Mouse (Mus musculus): Measurements from ENCODE around the gene Frem1. TPM values are rescaled to one million over a fixed set of nuclear protein-coding genes. Genes with fewer than 3 reads are reported as not detected.

Frem1 gene
- total RNA-seq, 4 experiments from 2014 or later, result 2.0 to 2.6 (median 2.2) TPM

- no peak for DNase-seq (ENCODE audit: low spot score in 2 of 2)
Observed at GRCm38 (mm10) chr4:83031591-83031990, 20.5 kb downstream of the Frem1 start.

- DNase-seq (ENCODE audit: low spot score in 2 of 2), result no peak
Observed at GRCm38 (mm10) chr4:83030097-83030496, 22.0 kb downstream of the Frem1 start.

- DNase-seq (ENCODE audit: low spot score in 2 of 2), result no peak
Observed at GRCm38 (mm10) chr4:83020759-83021555, 31.2 kb downstream of the Frem1 start.

GRCm38 (mm10) chr4:83018111-83019105 is 33.7 kb downstream of the Frem1 start:
- no peak for DNase-seq (ENCODE audit: low spot score in 2 of 2)

GRCm38 (mm10) chr4:83014538-83014937 is 37.6 kb downstream of the Frem1 start:
- no peak for DNase-seq (ENCODE audit: low spot score in 2 of 2)

- DNase-seq (ENCODE audit: low spot score in 2 of 2), result no peak
Observed at GRCm38 (mm10) chr4:83004086-83004485, 48.1 kb downstream of the Frem1 start.

GRCm38 (mm10) chr4:82992042-82992441 is 60.1 kb downstream of the Frem1 start:
- no peak for DNase-seq (ENCODE audit: low spot score in 2 of 2)

- no peak for DNase-seq (ENCODE audit: low spot score in 2 of 2)
Observed at GRCm38 (mm10) chr4:82990973-82991695, 61.0 kb downstream of the Frem1 start.

GRCm38 (mm10) chr4:82972381-82972780 is 79.8 kb downstream of the Frem1 start:
- no peak for DNase-seq (ENCODE audit: low spot score in 2 of 2)

- no peak for DNase-seq (ENCODE audit: low spot score in 2 of 2)
Observed at GRCm38 (mm10) chr4:82970901-82971648, 81.1 kb downstream of the Frem1 start.

- no peak for DNase-seq (ENCODE audit: low spot score in 2 of 2)
Observed at GRCm38 (mm10) chr4:82961024-82961423, 91.1 kb downstream of the Frem1 start.

- no peak for DNase-seq (ENCODE audit: low spot score in 2 of 2)
Observed at GRCm38 (mm10) chr4:82957827-82958538, 94.2 kb downstream of the Frem1 start.

- no peak for DNase-seq (ENCODE audit: low spot score in 2 of 2)
Observed at GRCm38 (mm10) chr4:82953992-82954391, 98.1 kb downstream of the Frem1 start.

GRCm38 (mm10) chr4:82949511-82949910 is 102.6 kb downstream of the Frem1 start:
- no peak for DNase-seq (ENCODE audit: low spot score in 2 of 2)

- no peak for DNase-seq (ENCODE audit: low spot score in 2 of 2)
Observed at GRCm38 (mm10) chr4:82946721-82947120, 105.4 kb downstream of the Frem1 start.

- peak in 1 of 2 experiments; percentile 64 for DNase-seq (ENCODE audit: low spot score in 2 of 2)
Observed at GRCm38 (mm10) chr4:82946276-82946612, 105.9 kb downstream of the Frem1 start.

GRCm38 (mm10) chr4:82945572-82946275 is 106.4 kb downstream of the Frem1 start:
- DNase-seq (ENCODE audit: low spot score in 2 of 2), result no peak

GRCm38 (mm10) chr4:82940680-82941079 is 111.5 kb downstream of the Frem1 start:
- no peak for DNase-seq (ENCODE audit: low spot score in 2 of 2)

- no peak for DNase-seq (ENCODE audit: low spot score in 2 of 2)
Observed at GRCm38 (mm10) chr4:82940248-82940647, 111.9 kb downstream of the Frem1 start.

- no peak for DNase-seq (ENCODE audit: low spot score in 2 of 2)
Observed at GRCm38 (mm10) chr4:82934308-82934707, 117.8 kb downstream of the Frem1 start.
